23 mouse cellular contexts compared by ENCODE assay signal in genomic region chr17:10717148-10717547, GRCm38 (mm10).
"Had no signal": no experiment of that assay in that cellular context is flagged by ENCODE, and none has a peak within 500 bp of the region (broad histone marks: within the 10 kb centered on the region; RNA-seq: fewer than 3 reads in every experiment).

No protein-coding gene starts in this region.

- H3K4me3 ChIP-seq: embryonic facial prominence, embryonic 10.5 days; embryonic facial prominence, embryonic 12.5 days; embryonic facial prominence, embryonic 13.5 days; embryonic facial prominence, embryonic 15.5 days; erythroblast, embryonic 14.5 days; forebrain, embryonic 10.5 days; forebrain, embryonic 12.5 days; forebrain, embryonic 13.5 days; forebrain, embryonic 15.5 days; gastrocnemius, adult 2 months; heart, adult 2 months had no signal

- H3K4me2 ChIP-seq: embryonic facial prominence, embryonic 12.5 days; embryonic facial prominence, embryonic 13.5 days; embryonic facial prominence, embryonic 15.5 days; forebrain, embryonic 12.5 days; forebrain, embryonic 13.5 days; forebrain, embryonic 15.5 days had no signal

- H3K27me3 ChIP-seq: embryonic facial prominence, embryonic 12.5 days; embryonic facial prominence, embryonic 15.5 days; forebrain, embryonic 12.5 days; forebrain, embryonic 13.5 days; forebrain, embryonic 15.5 days had no signal

- DNase-seq: cerebellum, adult 8-10 months; cerebellum, adult 9-10 months; cerebellum, adult 9-11 months; cerebellum, postnatal 14 days; cerebellum, postnatal 25 days; cerebellum, postnatal 36 days; embryo, embryonic 11 days; forebrain, postnatal 0 days; gastrocnemius, adult 2 months; gastrocnemius, postnatal 10 days; gastrocnemius, postnatal 14 days; gastrocnemius, postnatal 25 days; gastrocnemius, postnatal 36 days; heart, adult 2 months had no signal

- H3K36me3 ChIP-seq: embryonic facial prominence, embryonic 10.5 days; embryonic facial prominence, embryonic 12.5 days; embryonic facial prominence, embryonic 13.5 days; embryonic facial prominence, embryonic 15.5 days; forebrain, embryonic 10.5 days; forebrain, embryonic 12.5 days; forebrain, embryonic 15.5 days had no signal
